Mouse (Mus musculus) G1E (cell line): ENCODE results near the gene Pamr1. TPM values are rescaled to one million over a fixed set of nuclear protein-coding genes. Genes with fewer than 3 reads are reported as not detected.

Experiments
- ATAC-seq: 2 replicates; pipeline ENCODE4 v1.8.0; 2016; ENCODE audit warnings: mild to moderate bottlenecking; ENCODE audit not compliant: insufficient number of reproducible peaks, poor library complexity, low FRiP score, severe bottlenecking; ENCODE audit errors: extremely low read depth
- DNase-seq: peaks from one replicate; pipeline ENCODE4 v3.0.0; 2012; ENCODE audit warnings: low spot score
- H3K27me3 ChIP-seq: 2 replicates; pipeline ENCODE4 v1.6.1; 2012; ENCODE audit warnings: mild to moderate bottlenecking, low read length, inconsistent platforms; ENCODE audit not compliant: insufficient read depth
- H3K36me3 ChIP-seq: replicated peaks from 2 replicates; pipeline ENCODE3; 2012; ENCODE audit warnings: mild to moderate bottlenecking, inconsistent platforms
- H3K4me1 ChIP-seq: 2 replicates; pipeline ENCODE4 v1.6.1; 2012; ENCODE audit warnings: low read depth, low read length, inconsistent platforms, mixed read lengths; ENCODE audit not compliant: insufficient read depth
- H3K4me3 ChIP-seq: 2 replicates; pipeline ENCODE4 v1.5.1; 2012; ENCODE audit warnings: low read depth, mild to moderate bottlenecking, inconsistent platforms, low read length, moderate library complexity, mixed read lengths
- H3K9me3 ChIP-seq: replicated peaks from 2 replicates; pipeline ENCODE4 v1.6.1; 2012; ENCODE audit warnings: inconsistent platforms
- CTCF ChIP-seq: IDR thresholded peaks from 2 replicates; pipeline ENCODE4 v1.5.1; 2012; ENCODE audit warnings: low read depth, low read length, inconsistent platforms, mixed read lengths
- GATA1 ChIP-seq: IDR thresholded peaks from 2 replicates; pipeline ENCODE4 v1.6.1; 2012; ENCODE audit warnings: borderline replicate concordance, low read length, inconsistent platforms, mixed read lengths
- GATA2 ChIP-seq: IDR thresholded peaks from 2 replicates; pipeline ENCODE4 v1.6.1; 2012; ENCODE audit warnings: low read depth, low read length, inconsistent platforms, borderline replicate concordance
- POLR2AphosphoS5 ChIP-seq: IDR thresholded peaks from 2 replicates; pipeline ENCODE4 v1.6.1; 2012; ENCODE audit warnings: low read depth, low read length, inconsistent platforms; ENCODE audit not compliant: insufficient replicate concordance
- TAL1 ChIP-seq: conservative IDR thresholded peaks from 2 replicates; pipeline ENCODE4 v1.6.1; 2012; ENCODE audit warnings: low read depth, low read length, inconsistent platforms, mixed read lengths
- polyA plus RNA-seq: library from polyadenylated mRNA; stranded (reverse); fragments of >175 nt; gene quantifications from 2 replicates; pipeline ENCODE4 v1.2.3, GENCODE M21; 2012
- total RNA-seq, 2 experiments: library from RNA; stranded (forward) in 1 of 2; stranded (reverse) in 1 of 2; fragments of 200-1000 nt in 1 of 2; fragments of >200 nt in 1 of 2; fragmentation: Nextera tagmentation in 1 of 2; gene quantifications; 2 replicates each; pipeline ENCODE4 v1.2.3; 2014 to 2017

Pamr1 gene
- total and polyA plus RNA-seq, 3 experiments = 0.22 TPM; not detected in 2

GRCm38 (mm10) chr2:102536766-102537165, 13.0 kb upstream of the Pamr1 start:
- no peak for TF ChIP-seq POLR2AphosphoS5
- H3K4me1 ChIP-seq = no peaks in the 10 kb centered on the region
- H3K27me3 ChIP-seq = peaks cover 14% of the 10 kb centered on the region

GRCm38 (mm10) chr2:102540438-102541230, 9.2 kb upstream of the Pamr1 start:
- no peaks in the 10 kb centered on the region for H3K4me1 ChIP-seq
- H3K27me3 ChIP-seq = peaks cover 16% of the 10 kb centered on the region
- DNase-seq = no peak
- no peak for ATAC-seq
- no peak for TF ChIP-seq TAL1
- no peak for TF ChIP-seq CTCF
- TF ChIP-seq POLR2AphosphoS5 = no peak
- no peak for TF ChIP-seq GATA2
- no peak for TF ChIP-seq GATA1
- no peaks in the 10 kb centered on the region for H3K36me3 ChIP-seq
- no peaks in the 10 kb centered on the region for H3K9me3 ChIP-seq
- H3K4me3 ChIP-seq = no peak overlapping the region

More at GRCm38 (mm10) chr2:102536766-102537165, 13.0 kb upstream of the Pamr1 start:
- DNase-seq = no peak
- no peak overlapping the region for H3K4me3 ChIP-seq
- H3K36me3 ChIP-seq = no peaks in the 10 kb centered on the region
- ATAC-seq = no peak
- H3K9me3 ChIP-seq = no peaks in the 10 kb centered on the region

GRCm38 (mm10) chr2:102541404-102542125, 8.2 kb upstream of the Pamr1 start:
- Histone ChIP-seq H3K4me3 (no peak overlapping the region), H3K27me3 (peaks cover 16% of the 10 kb centered on the region), H3K4me1 (no peaks in the 10 kb centered on the region), H3K9me3 (no peaks in the 10 kb centered on the region), H3K36me3 (no peaks in the 10 kb centered on the region)
- TF ChIP-seq GATA2 = no peak
- TF ChIP-seq CTCF = no peak
- no peak for TF ChIP-seq POLR2AphosphoS5
- TF ChIP-seq GATA1 = no peak
- no peak for TF ChIP-seq TAL1
- ATAC-seq (no peak), DNase-seq (no peak)

- H3K9me3 ChIP-seq = no peaks in the 10 kb centered on the region
- DNase-seq (no peak), ATAC-seq (no peak)
- no peak for TF ChIP-seq GATA1
- no peak for TF ChIP-seq GATA2
- no peak for TF ChIP-seq TAL1
- no peak for TF ChIP-seq CTCF
- no peak for TF ChIP-seq POLR2AphosphoS5
- H3K4me1 ChIP-seq = no peaks in the 10 kb centered on the region
- H3K36me3 ChIP-seq = no peaks in the 10 kb centered on the region
- H3K27me3 ChIP-seq = peaks cover 13% of the 10 kb centered on the region; the same call in 1 of the 2 replicates
- H3K4me3 ChIP-seq = no peak overlapping the region
These were observed 5.7 kb upstream of the Pamr1 start for GRCm38 (mm10) chr2:102543961-102544719.

- Histone ChIP-seq H3K4me3 (no peak overlapping the region), H3K9me3 (no peaks in the 10 kb centered on the region), H3K4me1 (no peaks in the 10 kb centered on the region), H3K36me3 (no peaks in the 10 kb centered on the region), H3K27me3 (peaks cover 9% of the 10 kb centered on the region; the same call in 1 of the 2 replicates)
- ATAC-seq (no peak), DNase-seq (no peak)
- TF ChIP-seq POLR2AphosphoS5 (no peak), GATA1 (no peak), CTCF (no peak), GATA2 (no peak), TAL1 (no peak)
These were observed 1.2 kb downstream of the Pamr1 start for GRCm38 (mm10) chr2:102550910-102551582.

- Histone ChIP-seq H3K4me3 (no peak overlapping the region), H3K27me3 (peaks cover 13% of the 10 kb centered on the region; the same call in 1 of the 2 replicates), H3K4me1 (no peaks in the 10 kb centered on the region), H3K9me3 (no peaks in the 10 kb centered on the region), H3K36me3 (no peaks in the 10 kb centered on the region)
- DNase-seq = no peak
- TF ChIP-seq GATA1 = no peak
- no peak for ATAC-seq
These were observed 1.8 kb downstream of the Pamr1 start for GRCm38 (mm10) chr2:102551594-102551993.
